Mouse (Mus musculus): ENCODE results near the gene Cldn34c3. TPM values are rescaled to one million over a fixed set of nuclear protein-coding genes. Genes with fewer than 3 reads are reported as not detected.

Gene Cldn34c3
- not detected for polyA plus RNA-seq (2017; shearing (Covaris generic))

GRCm38 (mm10) chrX:123793365-123793764 is at the start of gene Cldn34c3:
Gene Cldn34c3, plus strand, starts transcription at chrX:123793665.

Other genes starting within 250 kb of the Cldn34c3 start
- gene Cldn34c2, start 212.0 kb upstream of the Cldn34c3 start, polyA plus RNA-seq (2017; shearing (Covaris generic)), result not detected
- not detected for gene Gm17467, start 88.9 kb upstream of the Cldn34c3 start, polyA plus RNA-seq (2017; shearing (Covaris generic))

Data from activated CD4-positive, CD25-positive, alpha-beta regulatory T cell, adult 9 weeks (primary cell).